Mouse (Mus musculus) spleen, adult 2 months (tissue): ENCODE data around the gene Med27.

ENCODE experiments used
- CTCF ChIP-seq: fragments of 200-500 bp; IDR thresholded peaks from 2 replicates; pipeline ENCODE4 v1.5.1; 2011; ENCODE audit warnings: mild to moderate bottlenecking, inconsistent platforms; ENCODE audit not compliant: insufficient read depth, insufficient read length, insufficient replicate concordance; ENCODE audit errors: extremely low read depth
- POLR2A ChIP-seq: fragments of 200-500 bp; IDR thresholded peaks from 2 replicates; pipeline ENCODE4 v1.6.1; 2011; ENCODE audit warnings: low read depth, low read length, inconsistent platforms

GRCm38 (mm10) chr2:29525273-29525805, 178.7 kb downstream of the Med27 start:
- no peak for TF ChIP-seq CTCF
- TF ChIP-seq POLR2A, result no peak
